Mouse (Mus musculus) stomach, embryonic 16.5 days (tissue): ENCODE data around the gene Plpp2. TPM values are rescaled to one million over a fixed set of nuclear protein-coding genes. Genes with fewer than 3 reads are reported as not detected.

Source experiments
- ATAC-seq: fragments of 200-750 bp; cut with Nextera tagmentation; 2 replicates; pipeline ENCODE4 v1.8.0; 2017; ENCODE audit warnings: moderate number of reproducible peaks, moderate TSS enrichment; ENCODE audit not compliant: insufficient read depth, low FRiP score
- H3K27ac ChIP-seq: fragments of 300-500 bp; sonication (generic); 2 replicates; pipeline ENCODE4 v1.5.1; 2014; ENCODE audit warnings: low read length
- H3K27me3 ChIP-seq: fragments of 300-500 bp; sonication (generic); 2 replicates; pipeline ENCODE4 v1.6.1; 2014; ENCODE audit warnings: low read length, control low read depth, mixed read lengths; ENCODE audit not compliant: control insufficient read depth, insufficient read depth
- H3K36me3 ChIP-seq: fragments of 300-500 bp; sonication (generic); 2 replicates; pipeline ENCODE4 v1.6.1; 2014; ENCODE audit warnings: low read length; ENCODE audit not compliant: control insufficient read depth, insufficient read depth
- H3K4me1 ChIP-seq: fragments of 300-500 bp; sonication (generic); 2 replicates; pipeline ENCODE4 v1.6.1; 2014; ENCODE audit warnings: low read length, control low read depth, mixed read lengths; ENCODE audit not compliant: control insufficient read depth, insufficient read depth
- H3K4me2 ChIP-seq: fragments of 300-500 bp; sonication (generic); 2 replicates; pipeline ENCODE4 v1.6.1; 2014; ENCODE audit warnings: low read depth, low read length, mixed read lengths
- H3K4me3 ChIP-seq: fragments of 300-500 bp; sonication (generic); replicated peaks from 2 replicates; pipeline ENCODE4 v1.5.1; 2014; ENCODE audit warnings: mild to moderate bottlenecking, low read length
- H3K9ac ChIP-seq: fragments of 300-500 bp; sonication (generic); 2 replicates; pipeline ENCODE4 v1.6.1; 2014; ENCODE audit warnings: low read length
- H3K9me3 ChIP-seq: fragments of 300-500 bp; sonication (generic); replicated peaks from 2 replicates; pipeline ENCODE4 v1.6.1; 2016; ENCODE audit warnings: low read length, control low read depth; ENCODE audit not compliant: control insufficient read depth
- whole genome bisulfite sequencing: fragments of 180-500 bp; shearing (Covaris S2); extraction: QIAGEN DNeasy Blood & Tissue Kit; methylation state at CpG from one replicate; pipeline ENCODE4 v1.1.7; 2014; 5-methylcytosine and 5-hydroxymethylcytosine counted together
- polyA plus RNA-seq: library from polyadenylated mRNA; unstranded; fragments of >200 nt; fragmentation: Nextera tagmentation; extraction: Ambion mirVana; gene quantifications from 2 replicates; pipeline ENCODE4 v1.2.1, GENCODE M21; 2015

Gene Plpp2
- polyA plus RNA-seq, 1 experiment from 2014 or later = 69.9 TPM

DNA sequence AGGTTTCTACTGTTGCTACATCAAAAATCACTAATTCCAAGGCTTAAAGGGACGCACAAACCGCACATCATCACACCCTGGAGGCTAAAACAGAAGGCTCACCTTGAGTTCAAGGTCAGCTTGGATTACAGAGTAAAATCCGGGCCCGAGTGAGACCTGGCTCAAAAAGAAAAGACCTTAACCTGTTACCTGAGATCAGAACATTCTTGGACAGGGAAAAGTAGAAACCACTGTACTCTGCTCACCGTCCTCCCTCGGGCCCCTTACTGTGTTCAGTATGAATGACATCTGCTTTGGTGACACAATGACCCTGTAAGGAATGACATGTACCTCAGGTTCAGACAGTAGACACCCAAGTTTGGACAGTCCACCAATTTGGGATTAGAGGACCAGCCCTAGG is 41.2 kb upstream of the Plpp2 start:
- H3K4me3 ChIP-seq = no peak overlapping the region
- H3K27ac ChIP-seq = no peak overlapping the region
- no peak for ATAC-seq
- H3K4me2 ChIP-seq = no peak overlapping the region
- no peaks in the 10 kb centered on the region for H3K27me3 ChIP-seq
- H3K9me3 ChIP-seq = no peaks in the 10 kb centered on the region; the same call in 1 of the 2 replicates
- 87% methylated on average over 6 of the region's 6 CpGs for WGBS
- no peak overlapping the region for H3K9ac ChIP-seq
- no peaks in the 10 kb centered on the region for H3K36me3 ChIP-seq
- H3K4me1 ChIP-seq = no peaks in the 10 kb centered on the region

DNA sequence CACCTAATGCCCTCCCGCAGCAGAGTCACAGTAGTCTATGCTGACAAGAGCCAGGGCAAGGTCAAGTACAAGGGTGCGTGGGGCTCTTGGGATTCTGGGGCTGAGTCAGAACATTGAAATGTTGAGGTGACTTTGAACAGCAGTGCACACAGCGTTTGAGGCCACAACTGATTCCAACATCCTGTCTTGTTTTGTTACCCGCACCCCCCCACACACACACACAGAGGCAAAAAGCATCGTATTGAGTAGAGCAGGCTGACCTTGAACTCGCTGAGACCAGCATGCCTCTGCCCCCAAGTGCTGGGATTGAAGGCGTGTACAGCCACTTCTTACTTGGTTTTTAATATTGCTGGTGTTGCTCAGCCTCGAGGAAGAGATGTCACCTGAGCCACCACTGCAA is 40.8 kb upstream of the Plpp2 start:
- Histone ChIP-seq H3K4me1 (no peaks in the 10 kb centered on the region), H3K36me3 (no peaks in the 10 kb centered on the region), H3K4me2 (no peak overlapping the region), H3K9ac (no peak overlapping the region), H3K4me3 (no peak overlapping the region), H3K27ac (no peak overlapping the region), H3K27me3 (no peaks in the 10 kb centered on the region), H3K9me3 (no peaks in the 10 kb centered on the region; the same call in 1 of the 2 replicates)
- no peak for ATAC-seq
- 76% methylated on average over 8 of the region's 8 CpGs for WGBS

DNA sequence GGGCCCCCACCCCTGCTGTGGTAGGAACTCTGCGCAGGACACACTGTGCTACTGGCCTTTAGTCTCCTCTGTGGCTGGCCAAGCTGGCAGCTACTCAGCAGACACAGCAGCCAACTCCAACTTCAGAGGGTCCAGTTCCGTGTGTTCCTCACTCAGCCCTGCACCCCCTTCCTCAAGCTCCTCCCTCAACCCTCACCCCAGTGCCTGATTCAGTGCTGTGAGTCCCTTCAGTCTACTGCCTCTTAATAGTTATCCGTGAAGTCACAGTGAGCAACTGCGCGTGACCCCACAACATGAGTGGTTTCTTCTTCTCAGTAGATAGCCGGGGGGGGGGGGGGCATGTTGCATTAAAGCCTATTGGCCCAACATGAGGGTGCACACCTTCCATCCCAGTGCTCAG is 40.0 kb upstream of the Plpp2 start:
- Histone ChIP-seq H3K27ac (no peak overlapping the region), H3K4me1 (no peaks in the 10 kb centered on the region), H3K4me2 (no peak overlapping the region), H3K36me3 (no peaks in the 10 kb centered on the region), H3K4me3 (no peak overlapping the region), H3K9me3 (no peaks in the 10 kb centered on the region; the same call in 1 of the 2 replicates), H3K9ac (no peak overlapping the region), H3K27me3 (no peaks in the 10 kb centered on the region)
- ATAC-seq = no peak
- WGBS = 85% methylated on average over 6 of the region's 6 CpGs

DNA sequence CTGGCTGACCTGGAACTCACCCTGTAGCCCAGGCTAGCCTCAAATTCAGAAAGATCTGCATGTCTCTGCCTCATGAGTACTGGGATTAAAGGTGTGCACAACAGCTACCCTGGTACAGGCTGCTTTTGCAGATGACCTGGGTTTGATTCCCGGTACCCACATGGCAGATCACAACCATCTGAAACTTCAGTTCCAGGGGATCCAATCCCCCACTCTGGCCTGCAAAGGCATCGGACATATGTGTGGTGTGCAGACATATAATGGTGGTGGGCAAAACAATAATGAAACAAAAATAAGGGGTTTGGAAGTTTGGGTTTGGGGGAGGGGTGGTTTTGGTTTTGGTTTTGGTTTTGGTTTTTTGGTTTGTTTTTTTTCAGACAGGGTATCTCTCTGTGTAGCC is 37.7 kb upstream of the Plpp2 start:
- no peak for ATAC-seq
- Histone ChIP-seq H3K4me3 (no peak overlapping the region), H3K4me1 (no peaks in the 10 kb centered on the region), H3K27ac (no peak overlapping the region), H3K9ac (no peak overlapping the region), H3K27me3 (no peaks in the 10 kb centered on the region), H3K9me3 (no peaks in the 10 kb centered on the region), H3K4me2 (no peak overlapping the region), H3K36me3 (no peaks in the 10 kb centered on the region)
- 90% methylated on average over 2 of the region's 2 CpGs for WGBS

DNA sequence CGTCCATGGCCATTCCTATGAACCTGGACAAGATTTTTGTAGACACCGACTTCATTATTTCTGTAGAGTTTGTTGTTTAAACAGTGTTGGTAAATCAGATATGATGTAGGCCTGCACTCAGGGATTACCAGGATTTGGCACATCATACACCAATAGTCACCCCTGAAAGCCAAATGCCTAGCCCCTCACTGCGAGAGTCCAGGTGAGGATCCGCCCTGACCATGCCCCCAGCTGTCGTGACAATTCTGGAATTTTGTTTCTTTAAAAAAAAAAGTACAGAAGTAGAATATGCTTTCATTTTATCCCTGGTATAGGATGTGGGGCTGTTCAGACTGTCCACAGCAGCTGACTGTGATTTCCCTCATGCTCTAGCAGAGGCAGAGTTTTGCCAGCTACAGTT is 36.3 kb upstream of the Plpp2 start:
- 84% methylated on average over 5 of the region's 5 CpGs for WGBS
- no peak overlapping the region for H3K9ac ChIP-seq
- H3K4me3 ChIP-seq = no peak overlapping the region
- H3K4me1 ChIP-seq = no peaks in the 10 kb centered on the region
- no peak for ATAC-seq
- H3K9me3 ChIP-seq = no peaks in the 10 kb centered on the region
- H3K27me3 ChIP-seq = no peaks in the 10 kb centered on the region
- H3K4me2 ChIP-seq = no peak overlapping the region
- H3K27ac ChIP-seq = no peak overlapping the region
- H3K36me3 ChIP-seq = no peaks in the 10 kb centered on the region

DNA sequence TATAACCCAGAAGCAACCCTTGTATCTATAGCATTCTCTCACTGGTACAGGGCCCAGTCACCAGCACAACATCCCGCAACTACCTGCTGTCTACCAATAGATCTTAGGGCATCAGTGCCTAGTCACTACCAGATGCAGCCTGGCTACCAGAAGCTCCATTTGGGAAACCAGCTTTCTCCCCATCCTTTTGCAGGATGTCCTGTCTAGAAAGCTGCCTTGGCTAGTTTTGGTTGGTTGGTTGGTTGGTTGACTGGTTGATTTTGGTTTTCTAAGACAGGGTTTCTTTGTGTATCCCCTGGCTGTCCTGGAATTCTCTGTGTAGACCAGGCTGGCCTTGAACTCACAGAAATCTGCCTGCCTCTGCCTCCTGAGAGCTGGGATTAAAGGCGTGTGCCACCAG is 26.1 kb upstream of the Plpp2 start:
- H3K36me3 ChIP-seq = no peaks in the 10 kb centered on the region
- H3K4me2 ChIP-seq = no peak overlapping the region
- no peaks in the 10 kb centered on the region for H3K27me3 ChIP-seq
- no peak overlapping the region for H3K9ac ChIP-seq
- no peak overlapping the region for H3K4me3 ChIP-seq
- no peaks in the 10 kb centered on the region for H3K4me1 ChIP-seq
- no peaks in the 10 kb centered on the region for H3K9me3 ChIP-seq
- 84% methylated on average over 2 of the region's 2 CpGs for WGBS
- no peak for ATAC-seq
- no peak overlapping the region for H3K27ac ChIP-seq

DNA sequence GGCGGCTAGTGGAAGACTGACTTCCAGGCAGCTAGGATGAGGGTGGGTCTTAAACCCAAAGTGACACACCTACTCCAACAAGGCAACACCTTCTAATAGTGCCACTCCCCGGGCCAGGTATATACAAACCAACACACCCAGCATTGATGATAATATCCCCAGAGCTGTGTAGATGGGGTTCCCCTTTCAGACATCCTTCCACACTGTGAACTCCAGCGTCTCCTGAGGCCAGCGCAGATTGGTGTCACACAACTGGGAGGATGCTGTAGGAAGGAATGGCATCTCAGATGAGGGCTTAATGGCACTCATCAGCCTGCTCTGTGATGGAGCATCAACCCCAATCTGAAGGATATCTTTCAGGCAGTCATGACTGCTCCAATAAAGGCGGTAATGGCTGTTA is 23.9 kb upstream of the Plpp2 start:
- no peak overlapping the region for H3K27ac ChIP-seq
- no peaks in the 10 kb centered on the region for H3K9me3 ChIP-seq
- H3K9ac ChIP-seq = no peak overlapping the region
- no peak overlapping the region for H3K4me2 ChIP-seq
- no peaks in the 10 kb centered on the region for H3K27me3 ChIP-seq
- H3K4me3 ChIP-seq = no peak overlapping the region
- no peak for ATAC-seq
- H3K36me3 ChIP-seq = no peaks in the 10 kb centered on the region
- peaks cover 15% of the 10 kb centered on the region for H3K4me1 ChIP-seq
- WGBS = 85% methylated on average over 5 of the region's 5 CpGs

DNA sequence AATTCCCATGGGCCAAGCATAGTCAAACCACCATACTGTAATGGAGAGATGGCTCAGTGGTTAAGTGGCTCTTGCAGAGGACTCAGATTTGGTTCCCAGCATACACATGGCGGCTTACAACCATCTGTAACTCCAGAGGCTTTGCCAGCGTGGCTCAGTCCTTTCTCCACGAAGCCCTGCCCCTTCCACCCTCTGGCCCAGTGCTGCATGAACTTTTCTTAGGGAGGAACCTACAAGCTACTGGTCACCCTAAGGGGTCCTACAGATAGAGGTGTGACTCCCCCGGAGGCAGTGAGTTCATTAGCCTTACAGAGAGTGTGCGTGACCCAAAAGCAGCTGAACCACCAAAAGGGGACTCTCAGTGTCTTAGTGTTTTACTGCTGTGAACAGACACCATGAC is 23.4 kb upstream of the Plpp2 start:
- Histone ChIP-seq H3K9me3 (no peaks in the 10 kb centered on the region), H3K4me2 (no peak overlapping the region), H3K27me3 (no peaks in the 10 kb centered on the region), H3K4me3 (no peak overlapping the region), H3K4me1 (peaks cover 19% of the 10 kb centered on the region), H3K27ac (no peak overlapping the region), H3K36me3 (no peaks in the 10 kb centered on the region), H3K9ac (no peak overlapping the region)
- no peak for ATAC-seq
- 89% methylated on average over 5 of the region's 5 CpGs for WGBS

DNA sequence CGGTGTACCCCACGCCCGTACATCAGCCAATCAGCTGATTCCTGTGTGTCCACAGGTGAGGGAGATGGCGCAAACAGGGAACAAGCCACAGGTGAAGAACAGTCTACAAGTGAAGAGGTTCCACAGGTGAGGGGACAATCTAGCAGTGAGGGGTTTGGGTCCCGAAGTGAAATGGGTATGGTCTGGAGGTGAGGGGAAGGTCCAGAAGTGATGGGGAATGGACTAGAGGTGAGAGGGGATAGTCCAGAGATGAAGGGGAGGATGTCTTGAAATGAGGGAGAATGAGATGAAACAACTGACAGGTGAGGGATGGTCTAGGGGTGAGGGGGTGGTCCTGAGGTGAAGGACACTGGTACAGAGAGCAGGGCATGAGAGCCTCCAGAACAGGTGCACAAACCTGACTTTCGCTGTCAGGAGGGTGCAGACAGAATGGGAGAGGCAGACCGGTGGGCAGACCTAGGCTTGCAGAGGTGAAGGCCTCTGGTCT is 21.7 kb upstream of the Plpp2 start:
- no peak for ATAC-seq
- Histone ChIP-seq H3K27ac (peak overlapping the region; percentile 36; the same call in 1 of the 2 replicates), H3K4me2 (peak overlapping the region; percentile 89), H3K4me1 (peaks cover 19% of the 10 kb centered on the region), H3K9ac (peak overlapping the region; percentile 97), H3K36me3 (peaks cover 4% of the 10 kb centered on the region; the same call in 1 of the 2 replicates), H3K9me3 (no peaks in the 10 kb centered on the region), H3K4me3 (peak overlapping the region; percentile 87), H3K27me3 (no peaks in the 10 kb centered on the region)
- 20% methylated on average over 7 of the region's 7 CpGs for WGBS
